Mouse (Mus musculus): ENCODE measurements around the gene Rnft1. TPM values are rescaled to one million over a fixed set of nuclear protein-coding genes. Genes with fewer than 3 reads are reported as not detected.

Rnft1 gene
- polyA plus RNA-seq, 1 experiment from 2014 or later: 17.6 TPM

- ATAC-seq (ENCODE audit: low read depth): no peak
- Histone ChIP-seq H3K27me3 (ENCODE audit: control insufficient read depth, insufficient read depth, low read depth, low read length) (no peaks in the 10 kb centered on the region), H3K4me3 (ENCODE audit: low read depth, low read length) (no peak overlapping the region), H3K4me2 (ENCODE audit: low read depth, low read length) (no peak overlapping the region), H3K9me3 (replicated peaks; ENCODE audit: control insufficient read depth, low read length) (no peaks in the 10 kb centered on the region), H3K4me1 (ENCODE audit: control insufficient read depth, low read depth, low read length) (no peaks in the 10 kb centered on the region), H3K27ac (ENCODE audit: low read length) (no peak overlapping the region), H3K9ac (ENCODE audit: low read depth, low read length) (no peak overlapping the region), H3K36me3 (ENCODE audit: control insufficient read depth, insufficient read depth) (peaks cover 11% of the 10 kb centered on the region)
- WGBS (ENCODE audit: insufficient replicate concordance): 78% methylated on average over 1 of the region's 1 CpGs
Measured at GRCm38 (mm10) chr11:86500795-86501194, 16.3 kb downstream of the Rnft1 start.

GRCm38 (mm10) chr11:86503121-86503520 is 18.7 kb downstream of the Rnft1 start:
- Histone ChIP-seq H3K4me3 (ENCODE audit: low read depth, low read length) (no peak overlapping the region), H3K36me3 (ENCODE audit: control insufficient read depth, insufficient read depth) (peaks cover 19% of the 10 kb centered on the region), H3K27me3 (ENCODE audit: control insufficient read depth, insufficient read depth, low read depth, low read length) (no peaks in the 10 kb centered on the region), H3K4me2 (ENCODE audit: low read depth, low read length) (no peak overlapping the region), H3K9ac (ENCODE audit: low read depth, low read length) (no peak overlapping the region), H3K27ac (ENCODE audit: low read length) (no peak overlapping the region), H3K4me1 (ENCODE audit: control insufficient read depth, low read depth, low read length) (no peaks in the 10 kb centered on the region), H3K9me3 (replicated peaks; ENCODE audit: control insufficient read depth, low read length) (no peaks in the 10 kb centered on the region)
- no peak for ATAC-seq (ENCODE audit: low read depth)
- WGBS (ENCODE audit: insufficient replicate concordance): 89% methylated on average over 2 of the region's 2 CpGs

GRCm38 (mm10) chr11:86507334-86507733 is 22.9 kb downstream of the Rnft1 start:
- H3K9ac ChIP-seq (ENCODE audit: low read depth, low read length): no peak overlapping the region
- no peak overlapping the region for H3K4me2 ChIP-seq (ENCODE audit: low read depth, low read length)
- no peaks in the 10 kb centered on the region for H3K27me3 ChIP-seq (ENCODE audit: control insufficient read depth, insufficient read depth, low read depth, low read length)
- WGBS (ENCODE audit: insufficient replicate concordance): 22% methylated on average over 2 of the region's 2 CpGs
- peaks cover 31% of the 10 kb centered on the region for H3K36me3 ChIP-seq (ENCODE audit: control insufficient read depth, insufficient read depth)
- no peaks in the 10 kb centered on the region for H3K9me3 ChIP-seq (replicated peaks; ENCODE audit: control insufficient read depth, low read length)
- H3K4me1 ChIP-seq (ENCODE audit: control insufficient read depth, low read depth, low read length): no peaks in the 10 kb centered on the region
- no peak overlapping the region for H3K4me3 ChIP-seq (ENCODE audit: low read depth, low read length)
- H3K27ac ChIP-seq (ENCODE audit: low read length): no peak overlapping the region
- no peak for ATAC-seq (ENCODE audit: low read depth)

- H3K9me3 ChIP-seq (replicated peaks; ENCODE audit: control insufficient read depth, low read length): no peaks in the 10 kb centered on the region
- no peak for ATAC-seq (ENCODE audit: low read depth)
- H3K4me2 ChIP-seq (ENCODE audit: low read depth, low read length): no peak overlapping the region
- H3K4me1 ChIP-seq (ENCODE audit: control insufficient read depth, low read depth, low read length): no peaks in the 10 kb centered on the region
- H3K9ac ChIP-seq (ENCODE audit: low read depth, low read length): no peak overlapping the region
- 84% methylated on average over 2 of the region's 2 CpGs for WGBS (ENCODE audit: insufficient replicate concordance)
- H3K27me3 ChIP-seq (ENCODE audit: control insufficient read depth, insufficient read depth, low read depth, low read length): no peaks in the 10 kb centered on the region
- no peak overlapping the region for H3K27ac ChIP-seq (ENCODE audit: low read length)
- no peak overlapping the region for H3K4me3 ChIP-seq (ENCODE audit: low read depth, low read length)
- peaks cover 35% of the 10 kb centered on the region for H3K36me3 ChIP-seq (ENCODE audit: control insufficient read depth, insufficient read depth)
Measured at GRCm38 (mm10) chr11:86507991-86508390, 23.5 kb downstream of the Rnft1 start.

- H3K4me2 ChIP-seq (ENCODE audit: low read depth, low read length): no peak overlapping the region
- no peaks in the 10 kb centered on the region for H3K9me3 ChIP-seq (replicated peaks; ENCODE audit: control insufficient read depth, low read length)
- H3K36me3 ChIP-seq (ENCODE audit: control insufficient read depth, insufficient read depth): peaks cover 33% of the 10 kb centered on the region
- no peak overlapping the region for H3K27ac ChIP-seq (ENCODE audit: low read length)
- H3K4me1 ChIP-seq (ENCODE audit: control insufficient read depth, low read depth, low read length): no peaks in the 10 kb centered on the region
- H3K4me3 ChIP-seq (ENCODE audit: low read depth, low read length): no peak overlapping the region
- H3K9ac ChIP-seq (ENCODE audit: low read depth, low read length): no peak overlapping the region
- 78% methylated on average over 3 of the region's 3 CpGs for WGBS (ENCODE audit: insufficient replicate concordance)
- ATAC-seq (ENCODE audit: low read depth): no peak
- no peaks in the 10 kb centered on the region for H3K27me3 ChIP-seq (ENCODE audit: control insufficient read depth, insufficient read depth, low read depth, low read length)
Measured at GRCm38 (mm10) chr11:86516620-86517019, 32.2 kb downstream of the Rnft1 start.

GRCm38 (mm10) chr11:86517229-86517628 is 32.8 kb downstream of the Rnft1 start:
- Histone ChIP-seq H3K9me3 (replicated peaks; ENCODE audit: control insufficient read depth, low read length) (no peaks in the 10 kb centered on the region), H3K4me2 (ENCODE audit: low read depth, low read length) (no peak overlapping the region), H3K27ac (ENCODE audit: low read length) (no peak overlapping the region), H3K9ac (ENCODE audit: low read depth, low read length) (no peak overlapping the region), H3K4me3 (ENCODE audit: low read depth, low read length) (no peak overlapping the region), H3K4me1 (ENCODE audit: control insufficient read depth, low read depth, low read length) (no peaks in the 10 kb centered on the region), H3K27me3 (ENCODE audit: control insufficient read depth, insufficient read depth, low read depth, low read length) (no peaks in the 10 kb centered on the region), H3K36me3 (ENCODE audit: control insufficient read depth, insufficient read depth) (peaks cover 33% of the 10 kb centered on the region)
- no peak for ATAC-seq (ENCODE audit: low read depth)
- WGBS (ENCODE audit: insufficient replicate concordance): 94% methylated on average over 3 of the region's 3 CpGs

GRCm38 (mm10) chr11:86519751-86520150 is 35.3 kb downstream of the Rnft1 start:
- no peaks in the 10 kb centered on the region for H3K9me3 ChIP-seq (replicated peaks; ENCODE audit: control insufficient read depth, low read length)
- H3K4me1 ChIP-seq (ENCODE audit: control insufficient read depth, low read depth, low read length): no peaks in the 10 kb centered on the region
- no peak overlapping the region for H3K27ac ChIP-seq (ENCODE audit: low read length)
- ATAC-seq (ENCODE audit: low read depth): no peak
- H3K4me3 ChIP-seq (ENCODE audit: low read depth, low read length): no peak overlapping the region
- H3K4me2 ChIP-seq (ENCODE audit: low read depth, low read length): no peak overlapping the region
- 86% methylated on average over 7 of the region's 7 CpGs for WGBS (ENCODE audit: insufficient replicate concordance)
- H3K9ac ChIP-seq (ENCODE audit: low read depth, low read length): no peak overlapping the region
- no peaks in the 10 kb centered on the region for H3K27me3 ChIP-seq (ENCODE audit: control insufficient read depth, insufficient read depth, low read depth, low read length)
- peaks cover 32% of the 10 kb centered on the region for H3K36me3 ChIP-seq (ENCODE audit: control insufficient read depth, insufficient read depth)

GRCm38 (mm10) chr11:86527528-86527927 is 43.1 kb downstream of the Rnft1 start:
- no peak overlapping the region for H3K9ac ChIP-seq (ENCODE audit: low read depth, low read length)
- H3K4me1 ChIP-seq (ENCODE audit: control insufficient read depth, low read depth, low read length): no peaks in the 10 kb centered on the region
- no peak for ATAC-seq (ENCODE audit: low read depth)
- H3K36me3 ChIP-seq (ENCODE audit: control insufficient read depth, insufficient read depth): peaks cover 18% of the 10 kb centered on the region
- H3K4me3 ChIP-seq (ENCODE audit: low read depth, low read length): no peak overlapping the region
- no peak overlapping the region for H3K27ac ChIP-seq (ENCODE audit: low read length)
- no peaks in the 10 kb centered on the region for H3K9me3 ChIP-seq (replicated peaks; ENCODE audit: control insufficient read depth, low read length)
- 80% methylated on average over 4 of the region's 4 CpGs for WGBS (ENCODE audit: insufficient replicate concordance)
- H3K4me2 ChIP-seq (ENCODE audit: low read depth, low read length): no peak overlapping the region
- no peaks in the 10 kb centered on the region for H3K27me3 ChIP-seq (ENCODE audit: control insufficient read depth, insufficient read depth, low read depth, low read length)

GRCm38 (mm10) chr11:86532834-86533233 is 48.4 kb downstream of the Rnft1 start:
- no peak for ATAC-seq (ENCODE audit: low read depth)
- Histone ChIP-seq H3K9me3 (replicated peaks; ENCODE audit: control insufficient read depth, low read length) (no peaks in the 10 kb centered on the region), H3K4me2 (ENCODE audit: low read depth, low read length) (no peak overlapping the region), H3K9ac (ENCODE audit: low read depth, low read length) (no peak overlapping the region), H3K36me3 (ENCODE audit: control insufficient read depth, insufficient read depth) (peaks cover 14% of the 10 kb centered on the region), H3K4me1 (ENCODE audit: control insufficient read depth, low read depth, low read length) (no peaks in the 10 kb centered on the region), H3K27me3 (ENCODE audit: control insufficient read depth, insufficient read depth, low read depth, low read length) (no peaks in the 10 kb centered on the region), H3K4me3 (ENCODE audit: low read depth, low read length) (no peak overlapping the region), H3K27ac (ENCODE audit: low read length) (no peak overlapping the region)
- 54% methylated on average over 1 of the region's 1 CpGs for whole genome bisulfite sequencing (ENCODE audit: insufficient replicate concordance)

Data from liver, embryonic 16.5 days (tissue).